Mouse (Mus musculus): ENCODE results near the gene Cacna1c.

The Cacna1c gene

DNA sequence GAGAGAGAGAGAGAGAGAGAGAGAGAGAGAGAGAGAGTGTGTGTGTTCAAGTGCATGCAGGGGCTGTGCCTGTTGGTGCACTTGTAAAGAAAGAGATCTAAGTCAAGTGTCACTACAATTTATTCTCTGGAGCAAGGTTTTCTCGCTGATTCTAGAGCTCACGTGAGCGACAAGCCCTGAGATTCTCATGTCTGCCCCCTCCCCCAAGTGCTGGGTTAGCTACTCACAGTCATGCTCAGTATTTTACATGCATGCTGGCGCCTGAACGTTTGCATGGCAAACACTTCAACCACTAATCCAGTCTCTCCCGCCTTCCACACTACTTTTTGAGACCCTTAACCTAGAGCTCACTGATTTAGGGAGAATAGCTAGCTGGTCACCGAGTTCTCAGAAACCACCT lies 99.7 kb downstream of the Cacna1c start:
- DNase-seq (ENCODE audit: extremely low spot score), result no peak

DNA sequence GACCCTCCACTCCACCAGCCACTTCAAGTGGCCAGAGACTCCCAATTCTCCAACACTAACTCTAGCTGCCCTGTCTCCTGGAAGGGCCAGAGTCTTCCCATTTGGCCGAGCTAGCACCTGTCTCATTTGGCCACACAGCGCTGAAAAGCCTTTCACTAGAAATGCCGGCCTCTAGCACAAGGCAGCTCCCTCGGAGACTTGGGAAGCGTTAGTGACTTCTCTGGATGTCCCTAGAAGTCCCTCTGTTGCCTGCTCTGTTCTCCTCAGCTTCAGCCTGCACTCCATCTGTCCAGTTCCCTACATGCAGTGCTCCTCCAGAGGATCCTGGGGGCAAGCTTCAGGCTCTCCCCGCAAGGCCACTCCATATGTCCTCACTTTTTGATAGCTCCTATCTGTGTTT lies 101.1 kb downstream of the Cacna1c start:
- no peak for DNase-seq (ENCODE audit: extremely low spot score)

DNA sequence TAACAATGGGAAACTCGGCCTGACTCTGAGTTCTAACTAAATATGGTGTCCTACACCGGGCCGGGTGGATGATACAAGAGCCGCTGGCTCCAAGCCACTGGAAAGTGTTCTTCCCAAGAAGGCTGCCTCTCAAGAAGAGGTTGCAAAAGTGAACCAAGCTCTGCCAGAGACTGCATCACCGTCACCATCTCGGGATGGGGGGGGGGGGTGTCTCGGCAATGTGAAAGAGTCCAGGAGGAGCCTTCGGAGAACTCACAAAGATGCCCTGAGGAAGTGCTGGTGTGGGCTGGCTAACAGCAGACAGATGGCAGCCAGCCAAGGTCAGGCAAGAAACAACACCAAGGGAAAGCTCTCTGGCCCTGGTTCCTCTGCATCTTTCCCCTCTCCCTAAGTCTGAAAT lies 107.0 kb downstream of the Cacna1c start:
- no peak for DNase-seq (ENCODE audit: extremely low spot score)

DNA sequence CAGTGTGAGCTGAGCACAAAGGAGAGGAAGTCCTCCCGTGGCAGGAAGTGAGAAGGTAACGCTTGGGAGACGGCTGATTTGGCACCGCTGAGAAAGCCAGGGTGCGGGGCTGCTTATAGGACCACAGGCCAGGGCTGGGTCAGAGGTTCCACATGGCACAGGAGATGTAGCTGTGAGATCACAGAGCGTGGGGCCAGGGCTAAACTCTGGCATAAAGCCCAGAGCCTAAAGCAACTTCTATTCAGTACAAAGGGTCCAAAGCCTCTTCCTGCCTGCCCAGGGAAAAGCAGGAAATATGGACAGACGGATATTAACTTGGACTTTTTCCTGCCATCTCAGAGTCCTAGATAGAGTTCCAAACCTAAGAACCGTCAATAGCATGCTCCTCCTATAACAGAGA lies 107.8 kb downstream of the Cacna1c start:
- DNase-seq (ENCODE audit: extremely low spot score), result no peak

DNA sequence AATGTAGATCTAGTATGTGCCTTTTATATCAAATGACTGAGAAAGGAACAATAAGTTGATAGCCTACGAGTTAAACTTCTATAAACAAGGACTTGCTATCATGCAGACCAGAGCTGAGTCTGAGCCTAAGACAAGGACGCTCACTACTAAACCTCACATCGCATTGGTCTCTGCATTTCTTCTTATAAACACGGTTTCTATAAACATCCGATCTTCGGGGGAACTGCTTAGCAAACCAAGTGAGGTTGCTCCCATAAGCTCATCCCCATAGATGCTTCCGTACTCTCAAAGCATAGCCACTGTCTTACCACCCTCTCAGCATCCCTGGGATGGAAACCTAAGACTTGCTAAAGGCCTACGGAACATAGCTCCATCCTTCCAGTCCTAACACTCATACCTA lies 108.3 kb downstream of the Cacna1c start:
- DNase-seq (ENCODE audit: extremely low spot score), result no peak

GRCm38 (mm10) chr6:119085789-119086188 lies 110.4 kb downstream of the Cacna1c start:
- no peak for DNase-seq (ENCODE audit: extremely low spot score)

DNA sequence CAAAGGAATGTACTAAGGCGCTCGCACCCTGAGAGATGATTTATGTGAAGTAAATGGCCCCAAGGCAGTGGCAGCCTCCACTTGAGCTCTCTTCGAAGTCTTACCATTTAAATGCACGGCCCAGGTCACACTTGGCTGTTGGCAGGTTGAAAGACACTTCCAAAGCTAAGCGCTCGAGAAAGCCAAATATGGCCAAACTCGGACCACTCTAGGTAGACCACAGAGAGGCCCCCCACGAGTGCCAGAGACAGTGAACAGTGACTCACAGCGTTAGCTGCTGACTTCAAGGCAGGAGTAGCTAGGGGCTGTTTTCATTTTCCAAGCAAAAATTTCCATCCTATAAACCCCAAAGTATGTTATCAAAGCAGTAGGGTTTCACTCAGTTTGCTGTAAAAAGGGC lies 111.7 kb downstream of the Cacna1c start:
- DNase-seq (ENCODE audit: extremely low spot score), result no peak

DNA sequence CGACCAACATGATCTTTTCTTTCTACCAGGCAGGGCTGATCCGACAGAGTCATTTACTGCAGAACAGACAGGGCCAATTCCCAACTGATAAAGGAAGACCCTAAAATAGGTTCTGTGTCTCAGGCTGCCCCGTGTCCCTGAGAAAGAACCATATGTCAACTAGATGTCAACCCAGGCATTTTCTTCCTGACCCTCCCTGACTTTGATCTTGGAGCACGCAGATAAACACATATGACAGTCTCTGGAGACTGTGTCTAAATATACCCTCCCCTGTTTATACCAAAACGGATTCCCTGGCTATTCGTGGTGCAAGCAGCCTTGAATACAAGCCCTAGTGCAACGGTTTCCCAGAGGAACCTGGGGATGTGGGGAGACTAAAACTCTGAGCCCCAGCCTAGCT lies 112.7 kb downstream of the Cacna1c start:
- DNase-seq (ENCODE audit: extremely low spot score), result no peak

DNA sequence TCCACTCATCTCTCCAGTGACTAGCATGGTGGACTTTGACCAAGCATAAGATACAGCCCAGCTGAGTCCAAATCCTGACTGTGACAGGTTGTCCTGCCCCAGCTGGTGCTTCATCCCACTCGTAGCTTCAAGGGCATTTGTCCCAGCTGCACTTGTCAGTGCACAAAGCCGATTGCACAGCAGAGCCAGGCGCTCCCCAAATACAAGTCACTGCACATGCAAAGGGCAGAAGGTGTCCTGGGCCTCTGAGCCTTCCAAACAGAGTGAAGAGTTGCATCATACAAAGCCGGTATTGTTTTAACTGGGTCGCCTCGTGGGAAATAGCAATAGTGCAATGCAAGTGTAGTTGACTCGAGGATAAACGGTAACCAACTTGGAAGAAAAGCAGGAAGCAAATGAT lies 113.6 kb downstream of the Cacna1c start:
- DNase-seq (ENCODE audit: extremely low spot score), result no peak

DNA sequence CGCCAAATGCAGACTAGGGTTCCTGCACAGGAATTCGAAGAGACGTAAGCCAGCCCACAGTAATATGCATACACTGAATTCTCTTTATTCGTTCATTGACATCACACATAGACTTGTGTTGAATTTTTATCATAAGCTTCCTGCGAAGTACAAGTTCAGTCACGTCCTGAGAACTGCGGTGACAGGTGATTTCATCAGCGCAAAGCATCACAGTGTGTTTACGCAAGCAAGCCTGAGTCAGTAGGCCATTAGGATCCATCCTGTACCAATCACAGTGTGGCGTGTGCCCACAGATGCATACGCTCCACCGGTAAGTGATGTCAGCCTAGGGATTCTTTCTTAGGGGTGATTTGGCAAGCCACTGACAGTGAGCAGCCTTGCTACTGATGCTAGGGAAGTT lies 114.6 kb downstream of the Cacna1c start:
- no peak for DNase-seq (ENCODE audit: extremely low spot score)

GRCm38 (mm10) chr6:119079626-119080025 lies 116.6 kb downstream of the Cacna1c start:
- no peak for DNase-seq (ENCODE audit: extremely low spot score)

DNA sequence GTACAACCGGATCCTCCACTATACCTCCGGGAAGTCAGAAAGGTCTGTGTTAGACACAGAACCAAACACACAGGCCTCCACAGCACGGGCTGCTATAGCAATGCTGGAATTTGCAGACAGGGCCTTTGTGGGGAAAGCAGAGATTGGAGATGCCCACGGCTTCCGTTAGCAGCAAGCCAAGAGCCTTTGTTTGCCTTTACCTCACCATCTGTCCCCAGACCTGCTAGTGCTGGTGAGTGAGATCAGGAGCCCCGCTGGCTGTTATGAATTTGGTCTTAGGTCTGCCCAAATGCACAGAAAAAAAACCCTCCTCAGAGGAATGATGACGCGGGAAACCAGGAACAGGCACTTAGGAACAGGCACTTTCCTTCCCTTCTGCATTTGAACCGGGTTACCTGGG lies 117.3 kb downstream of the Cacna1c start:
- no peak for DNase-seq (ENCODE audit: extremely low spot score)

DNA sequence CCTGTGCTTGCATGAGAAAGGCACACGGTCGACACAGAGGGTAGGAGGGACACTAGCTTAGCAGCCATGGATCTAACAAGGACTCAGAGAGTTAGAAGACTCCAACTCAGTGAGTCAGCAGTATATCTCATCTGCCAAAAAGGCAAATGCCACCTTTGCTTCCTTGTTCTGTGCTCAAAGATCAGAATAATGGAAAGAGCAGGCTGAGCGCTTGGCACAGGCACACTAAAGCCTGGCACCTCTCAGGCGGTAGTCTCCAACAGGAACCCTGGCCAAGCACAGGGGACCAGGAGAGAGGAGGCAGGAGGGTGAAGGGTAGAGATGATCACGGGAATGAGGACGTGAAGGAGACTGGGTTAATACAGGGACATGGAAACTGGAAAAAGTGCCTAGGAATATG lies 119.0 kb downstream of the Cacna1c start:
- DNase-seq (ENCODE audit: extremely low spot score), result no peak

DNA sequence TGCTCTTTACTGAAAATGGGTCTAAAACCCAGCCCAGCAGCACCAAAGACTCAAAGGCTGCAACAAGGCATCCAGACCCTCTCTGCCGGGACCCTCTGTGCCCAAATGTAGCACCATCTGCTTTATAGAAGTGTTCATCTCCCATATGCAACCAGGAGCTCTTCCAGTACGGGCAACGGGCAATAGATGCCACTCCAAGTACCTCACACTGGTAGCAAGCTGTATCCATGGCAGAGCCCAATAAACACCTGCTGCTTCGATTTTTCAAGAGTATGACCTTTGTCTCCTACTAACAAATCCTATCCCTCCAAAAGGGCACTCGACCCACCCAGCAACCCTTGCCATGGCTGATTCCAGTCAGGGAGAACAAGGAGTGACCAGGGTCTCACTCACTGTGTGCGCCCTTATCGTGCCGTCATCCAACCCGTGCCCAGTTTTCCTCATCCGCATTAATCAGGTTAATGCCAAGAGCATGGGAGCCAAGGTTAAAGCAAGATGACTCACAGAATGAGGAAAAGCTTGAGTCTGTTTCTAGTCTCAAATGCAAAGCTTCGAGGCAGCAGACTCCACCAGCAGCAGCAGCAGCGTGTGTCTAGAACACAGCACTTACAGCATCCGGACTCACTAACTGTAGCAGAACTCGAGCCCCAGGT lies 122.7 kb downstream of the Cacna1c start:
- no peak for DNase-seq (ENCODE audit: extremely low spot score)

GRCm38 (mm10) chr6:119072772-119073171 lies 123.4 kb downstream of the Cacna1c start:
- DNase-seq (ENCODE audit: extremely low spot score), result no peak

DNA sequence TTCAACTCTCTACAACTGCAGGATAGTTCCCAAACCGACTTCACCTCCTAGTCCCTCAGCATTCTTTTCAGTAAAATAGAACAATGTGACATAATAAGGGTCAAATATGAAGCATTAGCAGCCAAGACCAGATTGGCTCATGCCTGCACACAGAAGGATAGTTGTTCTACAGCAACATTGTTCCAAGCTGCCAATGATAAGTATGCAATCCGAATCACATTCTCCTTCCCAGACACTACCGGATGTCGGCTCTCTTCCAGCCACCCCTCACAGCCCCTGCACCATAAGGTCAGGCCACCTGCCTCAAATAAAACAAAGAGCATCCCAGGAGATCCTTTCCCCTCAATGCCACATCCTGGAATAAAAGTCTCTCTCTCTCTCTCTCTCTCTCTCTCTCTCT lies 125.4 kb downstream of the Cacna1c start:
- no peak for DNase-seq (ENCODE audit: extremely low spot score)

- no peak for DNase-seq (ENCODE audit: extremely low spot score)
Measured at GRCm38 (mm10) chr6:119070351-119070750, 125.9 kb downstream of the Cacna1c start.

DNA sequence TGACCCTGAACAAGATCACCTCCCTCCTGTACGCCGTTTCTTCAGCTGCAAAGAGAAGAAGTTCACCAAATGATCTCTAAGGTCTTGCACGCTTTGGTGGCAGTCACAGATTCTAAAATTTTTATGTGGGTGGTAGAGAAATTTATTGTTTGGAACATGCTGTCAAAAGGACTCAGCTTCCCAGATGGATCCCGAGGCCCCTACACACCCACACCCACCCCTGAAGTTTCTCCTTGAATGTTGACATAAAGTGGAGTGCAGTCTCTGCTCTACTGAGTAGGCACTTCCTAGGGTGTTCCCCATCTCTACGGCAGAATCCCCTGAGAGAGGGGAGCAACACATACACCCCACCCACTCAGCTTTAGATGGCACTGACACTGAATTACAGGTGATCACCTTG lies 127.1 kb downstream of the Cacna1c start:
- no peak for DNase-seq (ENCODE audit: extremely low spot score)

GRCm38 (mm10) chr6:119068650-119069049 lies 127.6 kb downstream of the Cacna1c start:
- no peak for DNase-seq (ENCODE audit: extremely low spot score)

- no peak for DNase-seq (ENCODE audit: extremely low spot score)
Measured at GRCm38 (mm10) chr6:119064961-119065360, 131.3 kb downstream of the Cacna1c start.

GRCm38 (mm10) chr6:119064430-119064829 lies 131.8 kb downstream of the Cacna1c start:
- no peak for DNase-seq (ENCODE audit: extremely low spot score)

DNA sequence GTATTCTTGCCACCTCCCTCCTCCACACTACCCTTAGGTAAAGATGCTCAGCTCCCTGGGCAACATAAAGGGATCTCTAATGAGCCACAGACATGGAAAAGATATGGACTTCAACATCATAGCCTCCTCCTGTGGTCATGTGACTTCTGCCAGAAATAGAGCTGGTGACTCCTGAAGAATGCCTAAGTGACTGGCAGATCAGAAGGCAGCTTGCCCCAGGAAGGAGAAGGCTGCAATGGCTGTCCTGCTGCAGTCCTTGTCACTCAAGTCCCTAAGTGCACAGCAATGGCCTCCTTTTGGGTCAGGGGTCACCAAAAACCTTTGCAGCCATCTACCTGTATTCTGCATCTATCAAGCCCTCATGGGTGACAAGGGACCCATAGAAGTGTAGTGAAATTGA lies 133.5 kb downstream of the Cacna1c start:
- no peak for DNase-seq (ENCODE audit: extremely low spot score)

GRCm38 (mm10) chr6:119058896-119059295 lies 137.3 kb downstream of the Cacna1c start:
- no peak for DNase-seq (ENCODE audit: extremely low spot score)

DNA sequence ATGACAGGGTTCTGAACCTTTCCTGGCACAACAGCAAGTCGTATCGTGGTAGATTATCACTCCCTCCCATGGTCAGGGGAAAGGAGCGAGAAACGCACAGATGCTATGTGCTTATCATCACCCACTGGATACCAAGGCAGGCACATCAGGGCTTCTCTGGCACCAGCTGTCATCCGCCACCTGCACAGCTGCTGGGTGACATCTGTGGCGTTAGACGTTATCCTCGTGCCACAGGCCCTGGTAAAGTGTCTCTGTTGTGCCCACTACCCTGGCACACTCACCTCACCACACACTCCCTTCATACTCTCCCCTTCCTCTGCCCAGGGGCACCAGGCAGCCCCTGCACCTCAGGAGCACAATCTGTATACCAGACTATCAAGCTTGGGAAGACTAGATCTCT lies 137.8 kb downstream of the Cacna1c start:
- no peak for DNase-seq (ENCODE audit: extremely low spot score)
